In genomic region chr16:30601946-30602345, GRCm38 (mm10) we compare ENCODE assay signal across 8 mouse cellular contexts. TPM values are rescaled to one million over a fixed set of nuclear protein-coding genes. Genes with fewer than 3 reads are reported as not detected.
DNase-seq lines count a peak whose midpoint lies in the region; ATAC-seq and TF ChIP-seq lines count a peak whose summit lies in the region.

No protein-coding gene starts in this region.

- no peak for TF ChIP-seq RAD21 in CH12.LX (IDR thresholded peaks at IDR 0.05; ENCODE audit: low read depth, low read length)

- H3K27me3 ChIP-seq in CH12.LX (replicated peaks) = no peaks in the 10 kb centered on the region
- no peaks in the 10 kb centered on the region; the same call in 1 of the 2 replicates for H3K27me3 ChIP-seq in heart, embryonic 12.5 days (replicated peaks)
- H3K27me3 ChIP-seq in limb, embryonic 10.5 days (ENCODE audit: low read depth, poor library complexity, severe bottlenecking) = peaks cover 23% of the 10 kb centered on the region
- peaks cover 18% of the 10 kb centered on the region for H3K27me3 ChIP-seq in neural tube, embryonic 12.5 days (replicated peaks)

- ATAC-seq in heart, embryonic 12.5 days (ENCODE audit: insufficient number of reproducible peaks, low FRiP score) = no peak
- no peak for ATAC-seq in neural tube, embryonic 12.5 days (ENCODE audit: low FRiP score, low read depth)

- peak; percentile 13; the same call in 1 of the 2 replicates for TF ChIP-seq POLR2A in CH12.LX (IDR thresholded peaks at IDR 0.05; ENCODE audit: low read depth, low read length)

- DNase-seq in CH12.LX (ENCODE audit: extremely low read depth) = no peak
- DNase-seq in adrenal gland, postnatal 36 days = peak; percentile 52 to 73
- DNase-seq in limb, embryonic 10.5 days (ENCODE audit: low spot score) = peak; percentile 68
- DNase-seq in right cerebral cortex, postnatal 14 days = no peak
- DNase-seq in testis, postnatal 14 days (ENCODE audit: low spot score) = no peak
- no peak for DNase-seq in frontal cortex, postnatal 14 days (ENCODE audit: low spot score in 2 of 2)

- in situ Hi-C loops in CH12.LX (cut with MboI; ENCODE audit: low pct_ligation_motif_present, low pct_unique_long_range_greater_than_20kb, low sequenced_read_pairs) = loop anchor here (5.0 to 10.0 kb wide), 2 partner anchors 35 to 73 kb away; no protein-coding TSS in a partner anchor

- H3K79me2 ChIP-seq in CH12.LX (replicated peaks; ENCODE audit: control insufficient read depth, extremely low read depth, insufficient read depth, poor library complexity, severe bottlenecking) = peaks cover 40% of the 10 kb centered on the region

- peak overlapping the region; percentile 60 for H3K27ac ChIP-seq in CH12.LX (ENCODE audit: insufficient read depth, low read depth)
- H3K27ac ChIP-seq in heart, embryonic 12.5 days (ENCODE audit: poor library complexity, severe bottlenecking) = peak overlapping the region; percentile 44; the same call in 1 of the 2 replicates
- H3K27ac ChIP-seq in limb, embryonic 10.5 days = peak overlapping the region; percentile 86
- H3K27ac ChIP-seq in neural tube, embryonic 12.5 days = no peak overlapping the region

- dilution Hi-C loops in CH12.LX (cut with MboI; ENCODE audit: extremely low pct_ligation_motif_present, extremely low pct_unique_long_range_greater_than_20kb, low sequenced_read_pairs) = no loop called here

- peaks cover 28 to 61% of the 10 kb centered on the region in 2 experiments for H3K4me1 ChIP-seq in CH12.LX (ENCODE audit: control insufficient read depth in 1 of 2, insufficient read depth in 2 of 2)
- H3K4me1 ChIP-seq in heart, embryonic 12.5 days (replicated peaks) = peaks cover 46% of the 10 kb centered on the region
- peaks cover 83% of the 10 kb centered on the region for H3K4me1 ChIP-seq in limb, embryonic 10.5 days
- peaks cover 35% of the 10 kb centered on the region for H3K4me1 ChIP-seq in neural tube, embryonic 12.5 days

- TF ChIP-seq CTCF in CH12.LX (conservative IDR thresholded peaks at IDR 0.05 in 1 of 2, IDR thresholded peaks at IDR 0.05 in 1 of 2; ENCODE audit: low read depth in 2 of 2, low read length in 2 of 2) = no peak

- H3K4me3 ChIP-seq in CH12.LX (replicated peaks in 1 of 3; ENCODE audit: low read depth in 2 of 3, low read length in 2 of 3, poor library complexity in 1 of 3) = peak overlapping the region; percentile 70 to 96 (median 74)
- H3K4me3 ChIP-seq in heart, embryonic 12.5 days = peak overlapping the region; percentile 82
- peak overlapping the region; percentile 69 for H3K4me3 ChIP-seq in limb, embryonic 10.5 days
- peak overlapping the region; percentile 64 for H3K4me3 ChIP-seq in neural tube, embryonic 12.5 days

- WGBS in heart, embryonic 12.5 days = 12% methylated on average over 7 of the region's 7 CpGs
- WGBS in limb, embryonic 10.5 days = 14% methylated on average over 7 of the region's 7 CpGs
- 24% methylated on average over 7 of the region's 7 CpGs for WGBS in neural tube, embryonic 12.5 days

- peak overlapping the region; percentile 83 for H3K9ac ChIP-seq in CH12.LX (ENCODE audit: insufficient read depth, low read depth)
- H3K9ac ChIP-seq in heart, embryonic 12.5 days = peak overlapping the region; percentile 84
- H3K9ac ChIP-seq in neural tube, embryonic 12.5 days = peak overlapping the region; percentile 29; the same call in 1 of the 2 replicates

- H3K9me3 ChIP-seq in CH12.LX (replicated peaks; ENCODE audit: low read length) = no peaks in the 10 kb centered on the region
- H3K9me3 ChIP-seq in heart, embryonic 12.5 days (replicated peaks) = no peaks in the 10 kb centered on the region
- H3K9me3 ChIP-seq in limb, embryonic 10.5 days (replicated peaks) = no peaks in the 10 kb centered on the region
- no peaks in the 10 kb centered on the region for H3K9me3 ChIP-seq in neural tube, embryonic 12.5 days

- peak overlapping the region; percentile 77 for H3K4me2 ChIP-seq in CH12.LX (ENCODE audit: insufficient read depth, low read depth, poor library complexity, severe bottlenecking)
- peak overlapping the region; percentile 94 for H3K4me2 ChIP-seq in heart, embryonic 12.5 days
- H3K4me2 ChIP-seq in neural tube, embryonic 12.5 days (replicated peaks) = peak overlapping the region; percentile 94

- peaks cover 14 to 34% of the 10 kb centered on the region in 2 experiments for H3K36me3 ChIP-seq in CH12.LX (replicated peaks in 1 of 2; ENCODE audit: control insufficient read depth in 1 of 2, insufficient read depth in 1 of 2, low read length in 1 of 2)
- no peaks in the 10 kb centered on the region for H3K36me3 ChIP-seq in heart, embryonic 12.5 days
- no peaks in the 10 kb centered on the region; the same call in 1 of the 2 replicates for H3K36me3 ChIP-seq in limb, embryonic 10.5 days
- H3K36me3 ChIP-seq in neural tube, embryonic 12.5 days = no peaks in the 10 kb centered on the region

- TF ChIP-seq EP300 in CH12.LX (IDR thresholded peaks at IDR 0.05; ENCODE audit: low read length) = no peak

TF ChIP-seq in CH12.LX, 34 proteins besides CTCF, POLR2A, EP300 and RAD21:
- TF ChIP-seq CHD2 (IDR thresholded peaks at IDR 0.05; ENCODE audit: low read length) (0 out of 2 replicates have a peak, but pooled peaks have one; percentile 13), RCOR1 (conservative IDR thresholded peaks at IDR 0.05; ENCODE audit: low read depth, low read length) (no peak)

RNA-seq across cellular contexts. Expression of gene Fam43a, which starts 2.4 kb away (rescaled TPM):
- total RNA-seq in CH12.LX (2012; rRNA removed) (82.2 and 106 TPM in 2 replicates), CH12.LX (2014; rRNA removed) (77.1 and 82.1 TPM in 2 replicates)
- polyA plus RNA-seq in CH12.LX (2012; ENCODE audit: insufficient read length, low read depth) = 106 and 121 TPM in 2 replicates
- 10 to 100 TPM; 23.6 to 27.5 TPM for total RNA-seq in adrenal gland, postnatal 36 days (2021)
- polyA plus RNA-seq in heart, embryonic 12.5 days (2016; fragmentation: Nextera tagmentation; extraction: Ambion mirVana) = 14.5 and 15.4 TPM in 2 replicates
- polyA plus RNA-seq in limb, embryonic 10.5 days (2016; fragmentation: Nextera tagmentation; extraction: Ambion mirVana) = 11.0 and 16.9 TPM in 2 replicates
- polyA plus RNA-seq in neural tube, embryonic 12.5 days (2016; fragmentation: Nextera tagmentation; extraction: Ambion mirVana) = 20.2 and 23.2 TPM in 2 replicates

RNA-seq across cellular contexts. Expression of gene Lsg1, which starts 14.6 kb away (rescaled TPM):
- total RNA-seq in CH12.LX (2012; rRNA removed) (58.4 and 70.8 TPM in 2 replicates), CH12.LX (2014; rRNA removed) (94.7 and 106 TPM in 2 replicates)
- 189 and 261 TPM in 2 replicates for polyA plus RNA-seq in CH12.LX (2012; ENCODE audit: insufficient read length, low read depth)
- 10 to 100 TPM; 36.7 to 37.2 TPM for total RNA-seq in adrenal gland, postnatal 36 days (2021)
- polyA plus RNA-seq in heart, embryonic 12.5 days (2016; fragmentation: Nextera tagmentation; extraction: Ambion mirVana) = 42.9 and 48.1 TPM in 2 replicates
- polyA plus RNA-seq in limb, embryonic 10.5 days (2016; fragmentation: Nextera tagmentation; extraction: Ambion mirVana) = 84.5 and 88.0 TPM in 2 replicates
- 72.8 and 73.6 TPM in 2 replicates for polyA plus RNA-seq in neural tube, embryonic 12.5 days (2016; fragmentation: Nextera tagmentation; extraction: Ambion mirVana)

RNA-seq across cellular contexts. Expression of gene Tmem44, which starts 51.3 kb away (rescaled TPM):
- 0.38 and 0.51 TPM in 2 replicates for total RNA-seq in CH12.LX (2012; rRNA removed)
- total RNA-seq in CH12.LX (2014; rRNA removed) = 0.07 and 0.16 TPM in 2 replicates
- polyA plus RNA-seq in CH12.LX (2012; ENCODE audit: insufficient read length, low read depth) = 0.70 and 0.78 TPM in 2 replicates
- 1 to 10 TPM; 3.7 to 4.7 TPM for total RNA-seq in adrenal gland, postnatal 36 days (2021)
- polyA plus RNA-seq in heart, embryonic 12.5 days (2016; fragmentation: Nextera tagmentation; extraction: Ambion mirVana) = 23.8 and 26.9 TPM in 2 replicates
- polyA plus RNA-seq in limb, embryonic 10.5 days (2016; fragmentation: Nextera tagmentation; extraction: Ambion mirVana) = 18.9 and 21.6 TPM in 2 replicates
- polyA plus RNA-seq in neural tube, embryonic 12.5 days (2016; fragmentation: Nextera tagmentation; extraction: Ambion mirVana) = 60.8 and 61.7 TPM in 2 replicates

Comparison
In these comparisons a context has a peak if more than half of its experiments do, and no peak if none do; other contexts are left out.
1. DNase-seq: peak in adrenal gland, postnatal 36 days (2 of 2) and limb, embryonic 10.5 days (single experiment); none in CH12.LX (single experiment), right cerebral cortex, postnatal 14 days (single experiment), testis, postnatal 14 days (single experiment) and frontal cortex, postnatal 14 days (0 of 2).
2. H3K9ac ChIP-seq: peak in every context shown above with its lines; median percentile 84 in heart, embryonic 12.5 days; 83 in CH12.LX; 29 in neural tube, embryonic 12.5 days.
3. RNA of gene Tmem44, which starts 51.3 kb away (polyA plus RNA-seq): 60.8 to 61.7 TPM in neural tube, embryonic 12.5 days, 23.8 to 26.9 TPM in heart, embryonic 12.5 days and 18.9 to 21.6 TPM in limb, embryonic 10.5 days; 0.70 to 0.78 TPM in CH12.LX; every median in the first group is over 10 times any median in the second.
4. Peak in every context shown above with its lines, with median percentiles within 50 percentile points of each other: H3K4me2 ChIP-seq and H3K4me3 ChIP-seq.